Mouse (Mus musculus) liver, adult 2 months (tissue): ENCODE data around the gene Mfsd4b1.

Experiments used
- CTCF ChIP-seq: fragments of 200-500 bp; IDR thresholded peaks from 2 replicates; pipeline ENCODE4 v1.5.1; 2011; ENCODE audit warnings: low read depth, low read length, control low read depth
- POLR2A ChIP-seq: fragments of 200-500 bp; IDR thresholded peaks from 2 replicates; pipeline ENCODE4 v1.6.1; 2011; ENCODE audit warnings: low read length, control low read depth; ENCODE audit not compliant: insufficient read depth; ENCODE audit errors: extremely low read depth

DNA sequence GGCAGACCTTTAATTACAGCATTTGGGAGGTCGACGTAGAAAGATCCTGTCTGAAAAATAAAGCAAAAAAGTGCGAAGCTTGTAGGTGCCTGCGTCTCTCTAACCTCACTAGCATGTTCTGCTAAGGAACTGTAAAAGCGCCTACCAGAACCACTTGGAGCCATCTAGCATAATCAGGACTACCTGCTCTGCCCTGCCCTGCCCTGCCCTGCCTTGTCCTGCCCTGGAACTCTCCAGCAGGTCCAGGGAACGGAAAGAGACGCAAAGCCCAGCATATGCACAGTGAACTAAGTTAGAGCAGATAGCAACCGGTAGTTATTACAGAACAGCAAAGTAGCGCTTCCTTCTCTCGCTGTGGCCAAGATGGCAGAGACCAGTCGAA is 64.6 kb downstream of the Mfsd4b1 start:
- TF ChIP-seq CTCF (no peak), POLR2A (no peak)
